Mouse (Mus musculus) cortical plate, adult 2 months (tissue): ENCODE results near the gene Nxph4.
A peak's percentile ranks its signal among the peaks of the same experiment; 100 is the strongest.

ENCODE experiments used
- CTCF ChIP-seq: fragments of 200-500 bp; IDR thresholded peaks from 2 replicates; pipeline ENCODE4 v1.5.1; 2011; ENCODE audit warnings: mild to moderate bottlenecking, control low read depth, low read length; ENCODE audit not compliant: insufficient read depth; ENCODE audit errors: extremely low read depth
- POLR2A ChIP-seq: fragments of 200-500 bp; IDR thresholded peaks from 2 replicates; pipeline ENCODE4 v1.6.1; 2011; ENCODE audit warnings: mild to moderate bottlenecking, low read length, control low read depth; ENCODE audit not compliant: insufficient read depth; ENCODE audit errors: extremely low read depth

GRCm38 (mm10) chr10:127537854-127538583, 3.7 kb upstream of the Nxph4 start:
- TF ChIP-seq CTCF (peak; percentile 91), POLR2A (no peak)
